Mouse (Mus musculus) bone marrow macrophage, adult 2 months (primary cell): ENCODE measurements around the gene S100b.

Source experiments
- CTCF ChIP-seq: IDR thresholded peaks from 2 replicates; pipeline ENCODE4 v1.5.1; 2012; ENCODE audit warnings: low read depth, mild to moderate bottlenecking, low read length, moderate library complexity
- POLR2A ChIP-seq: IDR thresholded peaks from 2 replicates; pipeline ENCODE4 v1.6.1; 2012; ENCODE audit warnings: mild to moderate bottlenecking, low read depth, low read length, borderline replicate concordance

DNA sequence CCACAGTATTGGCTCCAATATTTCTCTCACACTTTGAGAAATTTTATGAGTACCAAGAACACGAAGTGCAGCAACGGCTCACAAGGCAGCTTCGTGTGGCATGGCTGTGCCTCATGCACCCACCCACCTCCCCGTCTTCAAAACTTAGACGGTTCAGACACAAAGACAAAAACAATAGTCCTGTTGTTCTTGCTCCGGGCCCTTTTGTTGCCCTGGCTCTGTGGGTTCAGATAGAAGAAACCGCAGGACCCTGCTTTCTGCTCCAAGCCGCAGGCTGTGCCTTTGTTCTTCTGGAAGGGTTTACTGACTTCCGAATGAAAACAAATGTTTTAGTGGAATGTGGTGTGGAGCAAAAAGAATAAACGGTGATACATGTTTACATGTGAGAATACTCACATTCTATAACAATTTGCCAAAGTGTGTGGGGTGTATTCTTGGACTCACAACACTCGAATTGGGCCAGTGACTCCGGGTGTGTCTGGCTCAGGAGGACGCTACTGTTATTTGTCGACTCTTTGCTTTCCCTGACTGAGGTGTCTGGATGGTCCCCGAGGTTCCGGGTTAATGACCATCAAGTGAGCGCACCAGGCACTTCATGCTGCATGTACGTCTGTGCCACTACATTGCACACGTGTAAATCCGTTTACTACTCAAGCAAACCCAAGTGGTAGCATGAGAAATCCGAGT is 5.5 kb upstream of the S100b start:
- no peak for TF ChIP-seq POLR2A
- no peak for TF ChIP-seq CTCF
